Mouse (Mus musculus) heart, embryonic 12.5 days (tissue): ENCODE results near the gene Ipmk. TPM values are rescaled to one million over a fixed set of nuclear protein-coding genes. Genes with fewer than 3 reads are reported as not detected.
"Not testable (repeated sequence)": the region's sequence is repeated elsewhere in the genome, so short reads cannot be mapped to it uniquely, and the experiment has no call there.

Experiments
- ATAC-seq: fragments of 200-750 bp; cut with Nextera tagmentation; 2 replicates; pipeline ENCODE4 v1.8.0; 2017; ENCODE audit warnings: moderate TSS enrichment, moderate library complexity; ENCODE audit not compliant: insufficient number of reproducible peaks, low FRiP score
- H3K27ac ChIP-seq: fragments of 300-500 bp; sonication (generic); 2 replicates; pipeline ENCODE4 v1.5.1; 2016; ENCODE audit warnings: mild to moderate bottlenecking, moderate library complexity; ENCODE audit not compliant: poor library complexity, severe bottlenecking
- H3K27me3 ChIP-seq: fragments of 300-500 bp; sonication (generic); replicated peaks from 2 replicates; pipeline ENCODE4 v1.6.1; 2016; ENCODE audit warnings: mild to moderate bottlenecking, moderate library complexity
- H3K36me3 ChIP-seq: fragments of 300-500 bp; sonication (generic); 2 replicates; pipeline ENCODE4 v1.6.1; 2016; ENCODE audit warnings: mild to moderate bottlenecking, moderate library complexity
- H3K4me1 ChIP-seq: fragments of 300-500 bp; sonication (generic); replicated peaks from 2 replicates; pipeline ENCODE4 v1.6.1; 2016; ENCODE audit warnings: mild to moderate bottlenecking
- H3K4me2 ChIP-seq: fragments of 300-500 bp; sonication (generic); 2 replicates; pipeline ENCODE4 v1.6.1; 2016; ENCODE audit warnings: mild to moderate bottlenecking, moderate library complexity
- H3K4me3 ChIP-seq: fragments of 300-500 bp; sonication (generic); 2 replicates; pipeline ENCODE4 v1.5.1; 2016; ENCODE audit warnings: mild to moderate bottlenecking
- H3K9ac ChIP-seq: fragments of 300-500 bp; sonication (generic); 2 replicates; pipeline ENCODE4 v1.6.1; 2016; ENCODE audit warnings: mild to moderate bottlenecking, moderate library complexity
- H3K9me3 ChIP-seq: fragments of 300-500 bp; sonication (generic); replicated peaks from 2 replicates; pipeline ENCODE4 v1.6.1; 2016; ENCODE audit warnings: mild to moderate bottlenecking, moderate library complexity
- WGBS: fragments of 180-500 bp; shearing (Covaris S2); methylation state at CpG from one replicate; pipeline ENCODE4 v1.1.7; 2016; 5-methylcytosine and 5-hydroxymethylcytosine counted together
- polyA plus RNA-seq: library from polyadenylated mRNA; unstranded; fragments of >200 nt; fragmentation: Nextera tagmentation; extraction: Ambion mirVana; gene quantifications from 2 replicates; pipeline ENCODE4 v1.2.1, GENCODE M21; 2016

Ipmk gene
- polyA plus RNA-seq, 1 experiment from 2014 or later = 10.2 TPM

GRCm38 (mm10) chr10:71428246-71428864 is 80.8 kb downstream of the Ipmk start:
- Histone ChIP-seq H3K4me2 (no peak overlapping the region), H3K36me3 (no peaks in the 10 kb centered on the region), H3K27ac (no peak overlapping the region), H3K4me3 (no peak overlapping the region), H3K9ac (no peak overlapping the region), H3K9me3 (peaks cover 7% of the 10 kb centered on the region), H3K4me1 (no peaks in the 10 kb centered on the region), H3K27me3 (no peaks in the 10 kb centered on the region)
- ATAC-seq = no peak
- WGBS = 53% methylated on average over 13 of the region's 13 CpGs

- H3K36me3 ChIP-seq = no peaks in the 10 kb centered on the region
- no peak for ATAC-seq
- WGBS = 84% methylated on average over 6 of the region's 6 CpGs
- H3K27me3 ChIP-seq = no peaks in the 10 kb centered on the region
- no peaks in the 10 kb centered on the region for H3K4me1 ChIP-seq
- peaks cover 7% of the 10 kb centered on the region for H3K9me3 ChIP-seq
- H3K27ac ChIP-seq = no peak overlapping the region
- no peak overlapping the region for H3K9ac ChIP-seq
- no peak overlapping the region for H3K4me2 ChIP-seq
- no peak overlapping the region for H3K4me3 ChIP-seq
Observed at GRCm38 (mm10) chr10:71430661-71431060, 83.1 kb downstream of the Ipmk start.

GRCm38 (mm10) chr10:71443086-71443485 is 95.5 kb downstream of the Ipmk start:
- H3K9ac ChIP-seq = no peak overlapping the region
- H3K9me3 ChIP-seq = no peaks in the 10 kb centered on the region; the same call in 1 of the 2 replicates
- ATAC-seq = no peak
- no peak overlapping the region for H3K4me3 ChIP-seq
- H3K27me3 ChIP-seq = no peaks in the 10 kb centered on the region
- no peaks in the 10 kb centered on the region for H3K36me3 ChIP-seq
- no peak overlapping the region for H3K4me2 ChIP-seq
- no peaks in the 10 kb centered on the region for H3K4me1 ChIP-seq
- no peak overlapping the region for H3K27ac ChIP-seq

- Histone ChIP-seq H3K27ac (no peak overlapping the region), H3K4me2 (no peak overlapping the region), H3K9me3 (peaks cover 8% of the 10 kb centered on the region), H3K36me3 (no peaks in the 10 kb centered on the region), H3K27me3 (no peaks in the 10 kb centered on the region), H3K9ac (no peak overlapping the region), H3K4me3 (no peak overlapping the region), H3K4me1 (no peaks in the 10 kb centered on the region)
- WGBS = 61% methylated on average over 8 of the region's 8 CpGs
- no peak for ATAC-seq
Observed at GRCm38 (mm10) chr10:71447661-71448060, 100.1 kb downstream of the Ipmk start.

GRCm38 (mm10) chr10:71448284-71448683 is 100.7 kb downstream of the Ipmk start:
- no peak overlapping the region for H3K9ac ChIP-seq
- H3K4me1 ChIP-seq = no peaks in the 10 kb centered on the region
- peaks cover 8% of the 10 kb centered on the region for H3K9me3 ChIP-seq
- no peak overlapping the region for H3K27ac ChIP-seq
- no peak for ATAC-seq
- no peaks in the 10 kb centered on the region for H3K36me3 ChIP-seq
- H3K4me2 ChIP-seq = no peak overlapping the region
- WGBS = 79% methylated on average over 5 of the region's 5 CpGs
- no peak overlapping the region for H3K4me3 ChIP-seq
- H3K27me3 ChIP-seq = no peaks in the 10 kb centered on the region

GRCm38 (mm10) chr10:71455355-71455754 is 107.8 kb downstream of the Ipmk start:
- Histone ChIP-seq H3K27ac (no peak overlapping the region), H3K4me2 (no peak overlapping the region), H3K9me3 (no peaks in the 10 kb centered on the region), H3K4me1 (no peaks in the 10 kb centered on the region), H3K27me3 (no peaks in the 10 kb centered on the region), H3K9ac (no peak overlapping the region), H3K4me3 (no peak overlapping the region), H3K36me3 (no peaks in the 10 kb centered on the region)
- ATAC-seq = no peak
- 77% methylated on average over 3 of the region's 3 CpGs for WGBS

GRCm38 (mm10) chr10:71462371-71462770 is 114.8 kb downstream of the Ipmk start:
- H3K27ac ChIP-seq, H3K9me3 ChIP-seq, ATAC-seq, H3K9ac ChIP-seq, H3K4me1 ChIP-seq, H3K27me3 ChIP-seq, H3K4me3 ChIP-seq, H3K4me2 ChIP-seq, H3K36me3 ChIP-seq: not testable (repeated sequence)
- WGBS = 88% methylated on average over 13 of the region's 13 CpGs

GRCm38 (mm10) chr10:71464417-71464816 is 116.9 kb downstream of the Ipmk start:
- H3K27me3 ChIP-seq = no peaks in the 10 kb centered on the region
- no peak for ATAC-seq
- H3K4me2 ChIP-seq = no peak overlapping the region
- no peaks in the 10 kb centered on the region for H3K36me3 ChIP-seq
- no peak overlapping the region for H3K27ac ChIP-seq
- no peak overlapping the region for H3K9ac ChIP-seq
- 88% methylated on average over 6 of the region's 6 CpGs for WGBS
- no peaks in the 10 kb centered on the region for H3K9me3 ChIP-seq
- no peak overlapping the region for H3K4me3 ChIP-seq
- no peaks in the 10 kb centered on the region for H3K4me1 ChIP-seq

- no peaks in the 10 kb centered on the region for H3K9me3 ChIP-seq
- no peak overlapping the region for H3K4me2 ChIP-seq
- H3K27me3 ChIP-seq = no peaks in the 10 kb centered on the region
- no peak overlapping the region for H3K9ac ChIP-seq
- WGBS = 83% methylated on average over 3 of the region's 3 CpGs
- no peaks in the 10 kb centered on the region for H3K4me1 ChIP-seq
- H3K4me3 ChIP-seq = no peak overlapping the region
- H3K27ac ChIP-seq = no peak overlapping the region
- no peak for ATAC-seq
- no peaks in the 10 kb centered on the region for H3K36me3 ChIP-seq
Observed at GRCm38 (mm10) chr10:71468315-71468714, 120.8 kb downstream of the Ipmk start.

- Histone ChIP-seq H3K27me3 (no peaks in the 10 kb centered on the region), H3K9me3 (no peaks in the 10 kb centered on the region), H3K4me2 (no peak overlapping the region), H3K4me3 (no peak overlapping the region), H3K9ac (no peak overlapping the region), H3K27ac (no peak overlapping the region), H3K36me3 (no peaks in the 10 kb centered on the region), H3K4me1 (no peaks in the 10 kb centered on the region)
- ATAC-seq = no peak
- WGBS = 46% methylated on average over 13 of the region's 13 CpGs
Observed at GRCm38 (mm10) chr10:71469751-71470150, 122.2 kb downstream of the Ipmk start.

- no peak overlapping the region for H3K4me3 ChIP-seq
- H3K36me3 ChIP-seq = no peaks in the 10 kb centered on the region
- no peaks in the 10 kb centered on the region for H3K27me3 ChIP-seq
- no peak overlapping the region for H3K9ac ChIP-seq
- no peaks in the 10 kb centered on the region for H3K9me3 ChIP-seq
- H3K27ac ChIP-seq = no peak overlapping the region
- ATAC-seq = no peak
- H3K4me2 ChIP-seq = no peak overlapping the region
- WGBS = 80% methylated on average over 6 of the region's 6 CpGs
- H3K4me1 ChIP-seq = no peaks in the 10 kb centered on the region
Observed at GRCm38 (mm10) chr10:71472033-71472432, 124.5 kb downstream of the Ipmk start.

GRCm38 (mm10) chr10:71473590-71473989 is 126.0 kb downstream of the Ipmk start:
- Histone ChIP-seq H3K36me3 (no peaks in the 10 kb centered on the region), H3K27me3 (no peaks in the 10 kb centered on the region), H3K4me3 (no peak overlapping the region), H3K27ac (no peak overlapping the region), H3K4me1 (0 out of 2 replicates have a peak, but pooled peaks cover 3% of the 10 kb centered on the region), H3K4me2 (no peak overlapping the region), H3K9ac (no peak overlapping the region), H3K9me3 (no peaks in the 10 kb centered on the region)
- ATAC-seq = no peak
- WGBS = 81% methylated on average over 13 of the region's 13 CpGs
